Mouse (Mus musculus) olfactory bulb, adult 2 months (tissue): Measurements from ENCODE around the gene Tmem117.

Source experiments
- CTCF ChIP-seq: fragments of 200-500 bp; IDR thresholded peaks from 2 replicates; pipeline ENCODE4 v1.5.1; 2012; ENCODE audit warnings: low read depth, mild to moderate bottlenecking, low read length, moderate library complexity; ENCODE audit not compliant: insufficient read depth
- POLR2A ChIP-seq: fragments of 200-500 bp; IDR thresholded peaks from 2 replicates; pipeline ENCODE4 v1.6.1; 2012; ENCODE audit warnings: mild to moderate bottlenecking, low read depth, low read length, moderate library complexity; ENCODE audit not compliant: insufficient read depth

DNA sequence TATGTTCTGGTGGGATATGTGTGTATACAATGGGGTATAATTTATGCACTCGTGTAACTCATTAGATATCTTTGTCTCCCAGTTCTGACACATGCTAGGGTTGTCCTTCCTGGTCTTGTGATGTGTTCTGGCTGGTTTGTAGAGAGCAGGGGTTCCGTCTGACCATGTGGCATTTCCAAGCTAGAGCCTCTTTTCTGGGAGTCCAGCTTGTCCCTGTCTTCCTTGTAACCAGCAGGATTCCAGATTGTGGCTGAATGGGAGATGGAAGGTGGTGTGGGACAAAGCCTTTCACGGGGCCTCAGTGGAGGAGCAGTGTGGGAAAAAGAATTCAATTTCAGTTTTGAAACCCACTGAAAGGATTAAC lies 23.8 kb downstream of the Tmem117 start:
- no peak for TF ChIP-seq POLR2A
- TF ChIP-seq CTCF = no peak
